Mouse (Mus musculus): ENCODE measurements at regions not wholly inside any gene's neighbourhood (a gene's known extent, or its start where the extent isn't known, plus 50 kb on each side); places are given as distances from the start of the nearest gene placed in this dataset.

- no peak for ATAC-seq (replicated peaks; ENCODE audit: insufficient number of reproducible peaks, low FRiP score, low TSS enrichment, poor library complexity, severe bottlenecking)
Observed at GRCm38 (mm10) chr5:45173035-45173755, 276.8 kb downstream of the Qdpr start.

- no peak for ATAC-seq (replicated peaks; ENCODE audit: insufficient number of reproducible peaks, low FRiP score, low TSS enrichment, poor library complexity, severe bottlenecking)
Observed at GRCm38 (mm10) chr5:45159194-45159593, 290.8 kb downstream of the Qdpr start.

GRCm38 (mm10) chr5:45154936-45155335 lies 295.1 kb downstream of the Qdpr start:
- ATAC-seq (replicated peaks; ENCODE audit: insufficient number of reproducible peaks, low FRiP score, low TSS enrichment, poor library complexity, severe bottlenecking), result no peak

- no peak for ATAC-seq (replicated peaks; ENCODE audit: insufficient number of reproducible peaks, low FRiP score, low TSS enrichment, poor library complexity, severe bottlenecking)
Observed at GRCm38 (mm10) chr5:45144186-45144585, 305.9 kb downstream of the Qdpr start.

GRCm38 (mm10) chr5:45137198-45137973 lies 312.6 kb downstream of the Qdpr start:
- no peak for ATAC-seq (replicated peaks; ENCODE audit: insufficient number of reproducible peaks, low FRiP score, low TSS enrichment, poor library complexity, severe bottlenecking)

- no peak for ATAC-seq (replicated peaks; ENCODE audit: insufficient number of reproducible peaks, low FRiP score, low TSS enrichment, poor library complexity, severe bottlenecking)
Observed at GRCm38 (mm10) chr5:45136696-45137095, 313.3 kb downstream of the Qdpr start.

- no peak for ATAC-seq (replicated peaks; ENCODE audit: insufficient number of reproducible peaks, low FRiP score, low TSS enrichment, poor library complexity, severe bottlenecking)
Observed at GRCm38 (mm10) chr5:45127971-45128370, 322.1 kb downstream of the Qdpr start.

GRCm38 (mm10) chr5:45121751-45122280 lies 322.3 kb upstream of the Ldb2 start:
- no peak for ATAC-seq (replicated peaks; ENCODE audit: insufficient number of reproducible peaks, low FRiP score, low TSS enrichment, poor library complexity, severe bottlenecking)

- ATAC-seq (replicated peaks; ENCODE audit: insufficient number of reproducible peaks, low FRiP score, low TSS enrichment, poor library complexity, severe bottlenecking), result no peak
Observed at GRCm38 (mm10) chr5:45119757-45120156, 320.3 kb upstream of the Ldb2 start.

GRCm38 (mm10) chr5:45111246-45111645 lies 311.8 kb upstream of the Ldb2 start:
- ATAC-seq (replicated peaks; ENCODE audit: insufficient number of reproducible peaks, low FRiP score, low TSS enrichment, poor library complexity, severe bottlenecking), result no peak

- ATAC-seq (replicated peaks; ENCODE audit: insufficient number of reproducible peaks, low FRiP score, low TSS enrichment, poor library complexity, severe bottlenecking), result no peak
Observed at GRCm38 (mm10) chr5:45110797-45111196, 311.3 kb upstream of the Ldb2 start.

GRCm38 (mm10) chr5:45105236-45105816 lies 305.8 kb upstream of the Ldb2 start:
- no peak for ATAC-seq (replicated peaks; ENCODE audit: insufficient number of reproducible peaks, low FRiP score, low TSS enrichment, poor library complexity, severe bottlenecking)

GRCm38 (mm10) chr5:45103763-45104428 lies 304.4 kb upstream of the Ldb2 start:
- ATAC-seq (replicated peaks; ENCODE audit: insufficient number of reproducible peaks, low FRiP score, low TSS enrichment, poor library complexity, severe bottlenecking), result no peak

- no peak for ATAC-seq (replicated peaks; ENCODE audit: insufficient number of reproducible peaks, low FRiP score, low TSS enrichment, poor library complexity, severe bottlenecking)
Observed at GRCm38 (mm10) chr5:45102661-45103060, 303.2 kb upstream of the Ldb2 start.

- no peak for ATAC-seq (replicated peaks; ENCODE audit: insufficient number of reproducible peaks, low FRiP score, low TSS enrichment, poor library complexity, severe bottlenecking)
Observed at GRCm38 (mm10) chr5:45101777-45102176, 302.3 kb upstream of the Ldb2 start.

GRCm38 (mm10) chr5:45099082-45099481 lies 299.6 kb upstream of the Ldb2 start:
- ATAC-seq (replicated peaks; ENCODE audit: insufficient number of reproducible peaks, low FRiP score, low TSS enrichment, poor library complexity, severe bottlenecking), result no peak

GRCm38 (mm10) chr5:45097941-45098340 lies 298.5 kb upstream of the Ldb2 start:
- no peak for ATAC-seq (replicated peaks; ENCODE audit: insufficient number of reproducible peaks, low FRiP score, low TSS enrichment, poor library complexity, severe bottlenecking)

GRCm38 (mm10) chr5:45084741-45085140 lies 285.3 kb upstream of the Ldb2 start:
- no peak for ATAC-seq (replicated peaks; ENCODE audit: insufficient number of reproducible peaks, low FRiP score, low TSS enrichment, poor library complexity, severe bottlenecking)

GRCm38 (mm10) chr5:45082601-45083000 lies 283.1 kb upstream of the Ldb2 start:
- no peak for ATAC-seq (replicated peaks; ENCODE audit: insufficient number of reproducible peaks, low FRiP score, low TSS enrichment, poor library complexity, severe bottlenecking)
